Mouse (Mus musculus): ENCODE measurements around the gene Mdm2.

DNA sequence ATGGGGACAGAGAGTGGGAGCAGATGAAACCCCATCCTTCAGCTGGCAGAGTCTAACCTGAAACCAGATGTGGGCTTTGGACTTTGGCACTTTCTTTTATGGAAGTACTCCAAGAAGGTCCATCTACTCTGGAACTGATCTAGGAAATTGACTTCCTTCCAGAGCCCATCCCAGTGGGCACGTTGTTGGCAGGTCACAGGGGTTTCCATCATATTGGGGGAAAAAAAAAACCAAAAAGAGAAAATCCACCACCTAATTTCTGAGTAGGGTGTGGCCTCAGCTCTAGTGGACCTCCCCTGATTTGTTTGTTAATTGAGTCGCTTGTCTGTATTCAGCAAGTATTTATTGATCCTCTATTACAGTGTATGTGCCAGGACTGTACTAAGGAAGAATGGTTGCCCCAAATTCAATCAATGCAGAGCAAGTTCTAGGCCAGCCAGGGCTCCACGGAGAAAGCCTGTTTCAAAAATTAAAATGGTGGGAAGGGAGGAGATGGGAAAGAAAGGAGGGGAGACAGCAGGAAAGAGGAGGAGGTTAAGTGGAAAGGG is 55.9 kb downstream of the Mdm2 start:
- no peak for TF ChIP-seq CTCF (IDR thresholded peaks at IDR 0.05; ENCODE audit: control insufficient read depth, insufficient read depth, low read length)
- TF ChIP-seq POLR2A (IDR thresholded peaks at IDR 0.05; ENCODE audit: borderline replicate concordance, control insufficient read depth, low read depth, low read length), result no peak
